Mouse (Mus musculus) ES-E14 (cell line): ENCODE data around the gene Shisa8.

Experiments
- HCFC1 ChIP-seq: IDR thresholded peaks from 2 replicates; pipeline ENCODE4 v1.6.1; 2012; ENCODE audit warnings: low read length, inconsistent platforms, borderline replicate concordance; ENCODE audit not compliant: insufficient read depth
- MAFK ChIP-seq: IDR thresholded peaks from 2 replicates; pipeline ENCODE4 v1.6.1; 2014; ENCODE audit warnings: mild to moderate bottlenecking, low read depth, low read length, inconsistent platforms; ENCODE audit not compliant: insufficient read depth
- ZC3H11A ChIP-seq: IDR thresholded peaks from 2 replicates; pipeline ENCODE4 v1.6.1; 2012; ENCODE audit warnings: low read depth, mild to moderate bottlenecking, inconsistent platforms, low read length, borderline replicate concordance
- ZNF384 ChIP-seq: IDR thresholded peaks from 2 replicates; pipeline ENCODE4 v1.6.1; 2012; ENCODE audit warnings: low read depth, low read length, inconsistent platforms

DNA sequence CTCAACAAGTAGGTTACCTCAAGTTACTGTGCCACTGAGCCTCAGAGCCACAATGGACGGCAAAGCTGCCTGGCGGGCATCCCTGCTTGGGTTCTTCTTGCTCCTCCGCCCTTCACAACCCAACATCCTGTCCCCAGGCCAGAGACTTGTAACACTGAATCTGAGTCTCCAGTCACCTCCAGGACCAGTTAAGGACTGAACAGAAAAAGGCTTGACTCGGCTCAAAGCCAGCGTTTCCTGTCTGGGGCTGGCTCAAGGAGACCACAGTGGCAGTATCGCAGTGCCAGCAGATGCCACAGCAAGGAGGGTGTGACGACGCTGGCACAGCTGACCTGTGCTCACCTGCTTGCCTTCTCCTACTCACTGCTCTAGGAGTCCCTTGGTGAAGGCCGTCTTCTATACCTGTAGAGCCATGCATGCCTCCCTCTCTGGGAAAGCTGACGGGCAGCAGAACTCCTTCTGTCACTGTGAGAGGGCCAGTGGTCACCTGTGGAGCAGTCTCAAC, 15.3 kb downstream of the Shisa8 start:
- TF ChIP-seq MAFK (no peak), ZNF384 (no peak), ZC3H11A (no peak), HCFC1 (no peak)
